Mouse (Mus musculus) megakaryocyte-erythroid progenitor cell, adult 5-6 weeks (primary cell): ENCODE results near the gene Zbtb6. TPM values are rescaled to one million over a fixed set of nuclear protein-coding genes. Genes with fewer than 3 reads are reported as not detected.
A peak's percentile ranks its signal among the peaks of the same experiment; 100 is the strongest.

Source experiments
- ATAC-seq: replicated peaks from 2 replicates; pipeline ENCODE4 v1.8.0; 2016; ENCODE audit warnings: mild to moderate bottlenecking, inconsistent platforms; ENCODE audit not compliant: severe bottlenecking, poor library complexity, low FRiP score, low TSS enrichment
- total RNA-seq, 2 experiments: library from RNA; stranded (forward) in 1 of 2; stranded (reverse) in 1 of 2; fragments of 200-1000, 215-1000 nt in 1 of 2; fragments of >200 nt in 1 of 2; fragmentation: Nextera tagmentation in 1 of 2; gene quantifications; 2 replicates each; pipeline ENCODE4 v1.2.3; 2014 to 2017

Zbtb6 gene
- total RNA-seq (2014; fragmentation: Nextera tagmentation) (11.4 and 12.4 TPM in 2 replicates), total RNA-seq (2017) (29.2 and 30.6 TPM in 2 replicates)

DNA sequence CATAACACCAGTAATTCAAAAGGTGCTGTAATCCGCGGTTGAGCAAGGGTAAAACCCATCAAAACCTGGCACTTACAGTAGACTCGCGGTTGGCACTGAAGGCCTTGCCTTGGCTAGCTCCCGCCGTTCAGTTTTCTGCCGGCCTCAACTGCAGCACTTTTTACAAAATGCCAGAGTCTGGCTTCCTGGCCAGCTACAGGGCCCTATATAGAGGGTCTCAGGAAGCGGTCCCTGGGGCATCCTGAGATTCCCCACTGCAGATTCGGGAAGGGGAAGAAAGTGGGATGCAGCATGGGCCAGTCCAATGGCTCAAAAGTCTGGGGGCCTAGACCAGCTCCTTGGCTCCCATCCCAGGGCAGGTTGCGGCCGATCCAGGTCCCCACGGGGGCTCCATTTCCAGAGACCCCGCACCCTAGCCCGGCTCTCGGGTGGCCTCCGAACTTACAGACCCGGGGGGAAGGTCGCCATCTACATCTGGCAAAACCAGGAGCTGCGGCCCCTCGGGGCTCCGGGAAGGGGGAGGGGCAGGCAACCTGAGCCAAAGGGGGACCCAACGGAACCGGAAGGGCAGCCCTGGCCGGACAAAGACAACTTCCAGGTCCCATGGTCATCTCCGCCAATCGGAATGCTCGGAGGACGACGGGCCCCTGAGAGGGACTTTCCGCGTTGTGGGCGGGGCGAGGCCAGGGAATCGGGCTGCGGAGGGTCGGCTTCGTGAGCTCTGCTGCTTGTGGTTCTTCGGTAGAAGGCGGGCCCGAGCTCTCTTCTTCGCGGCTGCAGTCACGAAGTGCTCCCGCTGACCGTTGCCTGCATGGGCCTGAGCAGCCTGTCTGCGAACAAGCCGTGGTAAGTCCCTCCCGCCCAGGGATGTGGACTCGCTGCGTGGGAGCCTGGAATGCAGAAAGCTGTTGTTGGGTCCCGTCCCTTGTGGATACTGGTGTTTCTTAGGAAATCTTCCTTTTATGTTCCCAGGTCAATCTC, at the start of gene Zbtb6, which contains the start of the genes Zbtb26 and Rabgap1:
Zbtb6 (minus strand) TSS at position 561 of the 981 bp plus-strand sequence.
Zbtb26 (minus strand) TSS at position 525 of the 981 bp plus-strand sequence.
Rabgap1 (plus strand) TSS at position 669 of the 981 bp plus-strand sequence.
- ATAC-seq, result peak; percentile 99

DNA sequence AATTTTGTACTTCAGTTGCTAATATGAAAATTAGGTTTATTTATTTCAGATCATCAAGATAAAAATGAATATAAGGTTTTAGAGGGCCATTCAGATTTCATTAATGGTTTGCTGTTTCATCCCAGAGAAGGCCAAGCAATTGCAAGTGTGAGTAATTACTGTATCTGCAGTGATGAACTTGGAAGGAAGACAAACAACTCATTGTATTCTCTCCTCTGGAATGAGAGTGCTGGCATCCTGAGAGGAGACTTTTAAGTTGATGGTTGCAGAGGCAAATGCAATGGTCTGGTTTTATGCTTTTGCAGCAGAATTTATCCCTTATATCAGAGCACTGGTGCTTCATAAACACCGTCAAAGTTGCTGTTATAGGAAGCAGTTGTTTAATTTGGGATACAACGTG, 46.0 kb upstream of the Zbtb6 start:
- no peak for ATAC-seq

DNA sequence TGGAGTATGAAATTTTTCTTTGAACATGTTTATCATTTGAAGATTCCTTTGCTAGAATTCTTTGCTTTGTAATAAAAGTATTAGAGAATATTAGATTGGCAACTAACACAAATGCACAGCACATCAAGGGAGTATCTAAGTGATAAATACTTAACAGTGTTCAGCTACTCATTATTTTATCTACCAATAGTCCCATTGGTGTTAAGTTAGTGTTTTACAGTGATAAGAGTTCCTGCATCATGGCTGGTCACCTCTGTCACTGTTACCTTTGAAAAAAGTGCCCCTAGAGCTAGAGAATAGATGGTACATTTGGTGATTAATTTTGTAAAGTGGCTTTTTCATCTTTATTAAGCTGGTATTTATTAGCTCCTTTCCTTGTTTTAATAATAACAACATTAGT, 43.4 kb upstream of the Zbtb6 start:
- peak; percentile 75 for ATAC-seq

DNA sequence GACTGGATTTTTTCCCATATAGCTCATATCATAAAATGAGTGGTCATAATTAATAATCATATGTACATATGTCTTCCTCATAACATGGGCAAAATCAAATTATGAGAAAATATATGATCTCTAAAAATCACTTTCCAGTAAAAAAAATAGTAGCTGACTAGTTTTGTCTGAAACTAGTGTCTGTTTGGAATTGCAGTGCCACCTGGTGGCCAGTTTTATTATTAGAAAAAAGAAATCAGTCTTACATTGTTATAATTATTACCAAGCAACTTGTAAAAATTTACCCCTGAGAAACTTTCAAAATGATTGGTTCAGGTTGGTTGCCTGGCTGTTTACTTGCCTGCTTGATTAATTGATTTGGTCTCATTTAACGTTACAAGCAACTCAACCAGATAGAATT, 42.4 kb upstream of the Zbtb6 start:
- no peak for ATAC-seq

DNA sequence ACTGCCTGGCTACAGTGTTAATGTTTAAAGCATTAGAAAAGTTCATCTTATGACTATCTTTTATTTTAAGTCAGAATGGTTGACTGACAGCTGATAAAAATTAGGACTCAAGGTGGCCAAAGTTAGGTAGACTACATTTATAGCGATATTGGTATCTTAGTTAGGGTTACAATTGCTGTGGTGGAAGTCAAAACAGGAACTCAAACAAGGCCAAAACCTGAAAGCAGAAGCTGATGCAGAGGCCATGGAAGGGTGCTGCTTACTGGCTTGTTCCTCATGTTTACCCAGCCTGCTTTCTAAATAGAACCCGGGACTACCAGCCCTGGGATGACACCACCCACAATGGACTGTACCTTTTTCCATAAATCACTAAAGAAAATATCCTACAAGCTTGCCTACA, 41.2 kb upstream of the Zbtb6 start:
- no peak for ATAC-seq

DNA sequence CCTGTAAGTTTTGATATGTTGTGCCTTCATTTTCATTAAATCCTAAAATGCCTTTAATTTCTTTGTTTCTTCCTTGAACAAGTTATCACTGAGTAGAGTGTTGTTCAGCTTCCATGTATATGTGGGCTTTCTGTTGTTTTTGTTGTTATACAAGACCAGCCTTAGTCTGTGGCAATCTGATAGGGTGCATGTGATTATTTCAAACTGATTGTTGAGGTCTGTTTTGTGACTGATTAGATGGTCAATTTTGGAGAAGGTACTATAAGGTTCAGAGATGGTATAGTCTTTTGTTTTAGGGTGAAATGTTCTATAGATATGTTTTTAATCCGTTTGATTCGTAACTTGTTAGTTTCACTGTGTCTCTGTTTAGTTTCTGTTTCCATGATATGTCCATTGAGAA, 37.1 kb upstream of the Zbtb6 start:
- ATAC-seq, result peak; percentile 68; the same call in 1 of the 2 replicates

GRCm38 (mm10) chr2:37479559-37479958, 36.6 kb upstream of the Zbtb6 start:
- no peak for ATAC-seq

- peak; percentile 65; the same call in 1 of the 2 replicates for ATAC-seq
Measured at GRCm38 (mm10) chr2:37466266-37466665, 23.3 kb upstream of the Zbtb6 start.

GRCm38 (mm10) chr2:37460707-37461106, 17.7 kb upstream of the Zbtb6 start:
- no peak for ATAC-seq

GRCm38 (mm10) chr2:37452376-37452760, 9.4 kb upstream of the Zbtb6 start:
- ATAC-seq, result peak; percentile 35; the same call in 1 of the 2 replicates

- ATAC-seq, result peak; percentile 99
Measured at GRCm38 (mm10) chr2:37451667-37452375, 8.8 kb upstream of the Zbtb6 start.

GRCm38 (mm10) chr2:37431609-37432008, 11.4 kb downstream of the Zbtb6 start:
- ATAC-seq, result no peak

GRCm38 (mm10) chr2:37430593-37431464, 12.1 kb downstream of the Zbtb6 start:
- peak; percentile 95 for ATAC-seq

- ATAC-seq, result no peak
Measured at GRCm38 (mm10) chr2:37423671-37424070, 19.3 kb downstream of the Zbtb6 start.

DNA sequence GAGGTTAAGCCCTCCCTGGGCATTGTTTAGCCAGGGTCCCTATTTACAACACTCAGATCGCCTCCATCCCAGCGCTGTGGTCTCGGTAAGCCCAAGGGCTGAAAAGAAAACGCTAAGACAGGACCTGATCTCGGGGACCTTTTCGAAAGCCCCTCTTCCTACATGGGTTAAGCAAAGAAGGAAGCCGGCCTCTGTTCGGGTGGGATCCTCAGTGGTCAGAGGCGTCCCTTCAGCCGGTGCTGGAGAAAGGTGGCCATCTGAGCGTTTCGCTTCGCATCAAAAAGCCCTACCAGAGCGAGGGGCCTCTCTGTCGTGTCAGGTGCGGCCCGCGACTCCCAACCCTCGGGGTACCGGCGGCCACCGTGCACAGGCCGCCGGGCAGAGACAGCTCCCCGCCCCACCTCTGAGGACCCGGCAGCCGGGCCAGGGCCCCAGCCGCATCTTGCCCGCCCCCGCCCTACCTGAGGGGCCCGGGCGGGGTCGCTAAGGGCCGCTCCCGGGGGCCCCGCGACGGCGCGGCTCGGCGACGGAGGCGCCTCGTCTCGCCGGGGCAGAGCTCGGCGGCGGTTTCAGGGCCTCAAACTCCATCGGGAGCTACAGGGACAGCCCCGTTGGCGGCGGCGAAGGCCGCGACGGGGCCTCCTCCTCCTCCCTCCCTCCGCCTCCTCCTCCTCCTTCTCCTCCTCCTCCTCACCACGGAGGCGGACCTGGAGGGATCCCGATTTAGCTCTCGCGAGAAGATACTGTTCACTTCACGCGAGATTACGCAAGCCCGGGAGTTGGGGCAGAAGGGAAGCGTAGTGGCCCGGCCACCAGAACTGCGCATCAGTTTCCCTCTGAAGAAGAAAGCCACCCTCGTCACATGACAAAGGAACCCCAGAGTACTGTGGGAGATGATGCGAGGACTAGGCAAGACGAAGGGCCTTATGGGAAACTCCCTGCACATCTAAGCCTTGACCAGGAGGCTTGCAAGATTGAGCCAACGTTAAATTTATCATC, 20.4 kb downstream of the Zbtb6 start, which contains the start of gene Rc3h2:
Rc3h2 (minus strand) TSS at position 598 of the 999 bp plus-strand sequence.
- ATAC-seq, result peak; percentile 97

DNA sequence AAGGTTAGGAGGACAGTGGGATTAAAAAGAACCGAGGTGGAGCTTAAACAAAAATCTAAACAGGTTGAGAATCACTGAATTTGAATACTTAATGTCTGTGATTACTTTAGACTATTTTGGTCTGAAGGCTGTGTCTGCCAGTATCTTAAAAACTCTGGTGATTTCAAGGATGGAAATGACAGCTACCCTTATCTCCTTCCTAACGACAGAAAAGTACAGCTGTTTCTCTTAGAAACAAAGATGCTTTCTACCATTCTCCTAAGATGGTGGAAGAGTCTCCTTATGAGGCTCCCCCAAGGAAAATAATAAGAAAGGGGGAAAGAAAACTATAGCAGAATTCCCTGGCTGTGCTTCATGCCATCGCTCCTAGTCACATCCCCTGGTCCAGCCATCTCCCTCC, 21.1 kb downstream of the Zbtb6 start:
- no peak for ATAC-seq

- ATAC-seq, result 0 out of 2 replicates have a peak, but pooled peaks have one; percentile 52
Measured at GRCm38 (mm10) chr2:37395539-37395938, 47.4 kb downstream of the Zbtb6 start.

- ATAC-seq, result no peak
Measured at GRCm38 (mm10) chr2:37382921-37383320, 60.0 kb downstream of the Zbtb6 start.
